Mouse (Mus musculus): ENCODE measurements around the gene Plekhh2.

The Plekhh2 gene

GRCm38 (mm10) chr17:84611500-84611899 is 99.8 kb downstream of the Plekhh2 start:
- DNase-seq = peak; percentile 26

DNA sequence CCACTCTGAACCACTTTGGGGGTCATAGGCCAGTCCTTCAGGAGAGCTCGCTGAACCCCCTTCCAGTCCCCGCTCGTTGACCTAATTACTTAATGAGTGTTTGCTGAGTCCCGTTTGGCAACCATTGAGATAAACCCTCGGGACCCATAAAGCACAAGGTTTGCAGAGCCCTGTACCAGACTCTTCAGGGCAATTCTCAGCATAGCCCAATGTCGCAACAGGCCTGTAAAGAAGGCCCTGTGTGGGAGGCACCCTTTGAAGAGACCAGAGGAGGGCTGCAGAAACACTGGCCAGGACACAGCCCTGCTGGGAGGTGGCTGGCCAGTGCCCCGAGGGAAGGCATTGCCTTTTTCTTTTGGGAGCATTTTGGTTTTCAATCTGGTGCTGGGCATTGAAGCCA is 100.3 kb downstream of the Plekhh2 start:
- no peak for DNase-seq

DNA sequence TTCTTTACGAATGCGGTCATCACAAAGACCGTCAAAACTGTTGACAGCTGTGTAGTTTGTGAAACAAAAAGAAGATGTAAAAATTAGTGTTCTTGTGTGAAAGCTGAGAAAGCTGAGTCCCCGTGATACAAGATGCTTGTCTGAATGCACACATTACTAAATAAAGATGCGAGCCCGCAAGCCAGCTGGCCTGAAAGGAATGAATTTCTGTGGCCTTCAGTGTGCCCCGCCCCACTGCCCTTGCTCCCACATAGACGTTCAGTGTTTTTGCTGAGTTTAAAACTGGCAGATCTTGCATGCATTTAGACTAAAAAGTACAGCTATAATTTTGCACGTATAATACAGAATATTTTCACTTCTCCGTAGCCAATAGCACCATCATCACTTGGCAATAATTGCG is 104.1 kb downstream of the Plekhh2 start:
- DNase-seq = no peak

DNA sequence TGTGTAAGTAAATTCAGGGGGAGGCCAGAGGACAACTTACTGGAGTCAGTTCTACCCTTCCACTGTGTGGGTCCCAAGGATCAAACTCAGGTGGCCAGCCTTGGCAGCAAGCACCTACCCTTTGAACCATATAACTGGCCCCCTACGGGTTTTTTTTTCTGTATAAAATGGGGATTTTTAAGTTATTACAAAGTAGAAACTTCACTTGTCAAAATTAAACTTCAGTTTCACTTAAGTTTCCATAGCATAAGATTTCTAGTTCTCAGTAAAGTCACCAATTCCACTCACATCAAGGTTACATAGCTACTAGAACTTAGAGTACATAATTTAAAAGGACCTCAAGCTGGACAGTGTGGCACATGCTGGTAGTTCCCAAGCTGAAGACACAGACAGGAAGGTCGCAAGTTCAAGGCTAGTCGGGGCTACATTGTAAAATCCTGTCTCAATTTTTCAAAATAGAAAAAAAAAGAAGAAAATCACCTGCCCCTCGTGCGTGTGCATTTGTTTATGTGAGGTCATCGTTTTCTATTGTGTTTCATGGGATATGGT is 104.9 kb downstream of the Plekhh2 start:
- DNase-seq = no peak

GRCm38 (mm10) chr17:84617953-84618352 is 106.3 kb downstream of the Plekhh2 start:
- no peak for DNase-seq

DNA sequence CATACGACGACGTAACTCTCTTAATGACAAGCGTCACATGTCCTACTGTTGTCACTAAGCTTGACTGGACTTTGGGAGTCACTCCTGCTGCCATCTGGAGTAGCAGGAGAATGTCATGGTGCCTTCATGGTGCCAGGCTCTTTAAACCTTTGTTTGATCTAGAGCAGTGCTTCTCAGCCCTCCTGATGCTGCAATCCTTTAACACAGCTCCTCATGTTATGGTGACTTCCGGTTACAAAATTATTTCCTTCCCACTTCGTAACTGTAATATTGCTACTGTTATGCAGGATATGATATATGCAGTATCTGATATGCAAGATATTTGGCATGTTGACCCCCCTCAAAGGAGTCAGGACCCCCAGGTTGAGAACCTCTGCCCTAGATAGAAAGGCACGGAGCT is 107.4 kb downstream of the Plekhh2 start:
- no peak for DNase-seq

GRCm38 (mm10) chr17:84620076-84620475 is 108.4 kb downstream of the Plekhh2 start:
- DNase-seq = no peak

DNA sequence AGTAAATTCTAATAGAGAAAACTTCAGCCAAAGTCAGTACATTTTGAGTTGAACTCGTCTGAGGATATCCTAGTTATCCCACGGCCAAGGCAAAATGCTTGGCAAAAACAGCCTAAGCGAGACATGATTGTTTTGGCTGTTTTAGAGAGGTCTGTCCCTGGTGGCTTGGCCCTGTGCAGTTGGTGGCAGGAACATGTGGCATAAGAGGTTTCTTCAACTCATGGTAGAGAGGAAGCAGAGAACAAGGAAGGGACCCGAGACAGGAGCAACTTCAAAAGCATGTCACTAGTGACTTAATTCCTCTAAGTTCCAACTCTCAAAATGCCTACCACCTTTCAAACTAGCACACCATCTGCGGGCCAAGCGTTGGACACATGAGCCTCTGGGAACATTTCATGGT is 108.9 kb downstream of the Plekhh2 start:
- no peak for DNase-seq

DNA sequence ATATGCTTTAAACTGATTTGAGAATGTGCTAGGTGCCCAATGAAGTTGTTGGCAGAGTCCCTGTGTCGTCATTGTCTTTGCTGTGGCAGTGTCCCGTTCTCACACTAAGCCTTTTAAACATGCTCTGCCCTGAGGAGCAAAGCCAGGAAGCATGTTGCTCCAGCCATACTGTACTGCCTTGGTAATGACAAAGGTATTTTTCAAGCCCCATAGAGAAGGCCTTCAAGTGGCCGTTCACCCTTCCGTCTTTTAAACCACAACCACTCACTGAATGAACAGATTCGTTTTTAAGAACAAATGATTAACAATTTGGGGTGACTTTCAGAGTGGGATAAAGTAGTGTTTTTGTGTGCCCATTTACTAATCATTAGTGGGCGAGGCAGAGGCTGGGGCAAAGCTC is 109.5 kb downstream of the Plekhh2 start:
- no peak for DNase-seq

GRCm38 (mm10) chr17:84622028-84622427 is 110.3 kb downstream of the Plekhh2 start:
- no peak for DNase-seq

GRCm38 (mm10) chr17:84622873-84623272 is 111.2 kb downstream of the Plekhh2 start:
- no peak for DNase-seq

- DNase-seq = peak; percentile 92
Measured at GRCm38 (mm10) chr17:84626276-84626856, 114.7 kb downstream of the Plekhh2 start, which contains the start of gene Dync2li1. Dync2li1 (plus strand) TSS chr17:84626496.

GRCm38 (mm10) chr17:84626857-84627305 is 115.2 kb downstream of the Plekhh2 start:
- peak; percentile 16 for DNase-seq

DNA sequence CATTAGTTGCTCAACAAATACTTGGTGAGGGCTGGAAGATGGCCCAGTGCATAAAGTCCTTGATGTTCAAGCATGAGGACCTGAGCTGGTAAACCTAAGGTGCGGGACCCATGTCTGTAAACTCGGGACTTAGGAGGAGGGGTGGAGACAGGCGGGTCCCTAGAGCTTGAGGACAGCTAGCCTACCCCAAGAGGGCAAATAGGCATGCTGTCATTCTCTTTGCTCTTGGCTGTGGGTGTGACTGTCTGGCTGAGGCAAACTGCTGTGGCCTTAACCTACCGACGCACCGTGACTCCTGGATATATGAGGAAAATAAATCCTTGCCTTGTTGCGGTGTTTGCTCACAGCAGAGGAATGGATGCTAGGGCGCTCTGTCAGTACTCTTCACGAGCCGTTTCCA is 116.0 kb downstream of the Plekhh2 start:
- DNase-seq = no peak

- no peak for DNase-seq
Measured at GRCm38 (mm10) chr17:84628611-84629010, 116.9 kb downstream of the Plekhh2 start.

DNA sequence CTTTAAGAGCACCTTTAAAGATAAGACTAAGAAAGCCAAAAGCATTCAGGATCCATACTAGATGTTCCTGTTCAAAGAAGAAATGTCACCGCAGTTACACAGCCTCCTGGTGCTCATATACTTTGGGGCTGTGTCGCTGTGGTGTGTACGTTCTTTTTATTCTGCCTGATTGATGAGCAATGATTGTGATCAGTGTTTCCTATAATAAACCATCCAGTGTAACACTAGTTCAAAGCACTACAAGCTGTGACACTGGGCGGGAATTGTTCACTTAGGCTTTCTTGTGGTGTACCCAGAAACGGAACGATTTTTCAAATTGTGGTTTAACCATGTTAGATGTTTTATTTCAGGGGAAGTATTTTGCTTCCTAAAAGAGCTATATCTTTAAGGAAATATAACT is 120.1 kb downstream of the Plekhh2 start:
- DNase-seq = no peak

GRCm38 (mm10) chr17:84633443-84633842 is 121.7 kb downstream of the Plekhh2 start:
- DNase-seq = no peak

- no peak for DNase-seq
Measured at GRCm38 (mm10) chr17:84636328-84636727, 124.6 kb downstream of the Plekhh2 start.

GRCm38 (mm10) chr17:84637971-84638370 is 126.3 kb downstream of the Plekhh2 start:
- DNase-seq = no peak

DNA sequence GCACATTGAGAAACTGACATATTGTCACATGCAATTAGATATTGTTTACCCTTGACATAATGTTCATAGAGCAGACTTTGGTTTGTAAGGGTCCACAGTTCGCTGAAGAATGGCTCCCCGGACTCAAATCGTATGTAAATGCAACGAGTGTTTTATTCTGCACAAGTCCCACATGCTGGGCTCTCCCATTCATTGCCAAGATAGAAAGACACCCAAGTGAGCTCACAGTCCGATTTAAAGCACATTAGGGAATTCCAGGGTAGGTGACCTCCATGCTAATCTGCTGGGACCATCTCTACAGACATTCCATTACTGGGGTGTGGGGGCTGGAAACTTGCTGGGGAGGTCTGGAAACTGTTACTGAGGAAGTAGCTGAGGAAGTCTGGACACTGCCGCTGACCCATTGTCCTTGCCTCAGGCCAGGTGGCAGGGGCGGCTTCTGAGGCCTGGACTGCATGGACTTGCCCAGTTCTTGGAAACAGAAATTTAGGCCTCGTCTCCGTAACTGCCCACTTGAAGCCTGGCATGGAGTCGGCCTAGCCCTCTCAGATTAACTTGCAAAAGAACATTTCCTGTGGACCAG is 128.2 kb downstream of the Plekhh2 start:
- no peak for DNase-seq

- peak; percentile 72 for DNase-seq
Measured at GRCm38 (mm10) chr17:84641893-84642292, 130.2 kb downstream of the Plekhh2 start.

- DNase-seq = no peak
Measured at GRCm38 (mm10) chr17:84642324-84642723, 130.6 kb downstream of the Plekhh2 start.

- no peak for DNase-seq
Measured at GRCm38 (mm10) chr17:84644292-84645050, 132.8 kb downstream of the Plekhh2 start.

DNA sequence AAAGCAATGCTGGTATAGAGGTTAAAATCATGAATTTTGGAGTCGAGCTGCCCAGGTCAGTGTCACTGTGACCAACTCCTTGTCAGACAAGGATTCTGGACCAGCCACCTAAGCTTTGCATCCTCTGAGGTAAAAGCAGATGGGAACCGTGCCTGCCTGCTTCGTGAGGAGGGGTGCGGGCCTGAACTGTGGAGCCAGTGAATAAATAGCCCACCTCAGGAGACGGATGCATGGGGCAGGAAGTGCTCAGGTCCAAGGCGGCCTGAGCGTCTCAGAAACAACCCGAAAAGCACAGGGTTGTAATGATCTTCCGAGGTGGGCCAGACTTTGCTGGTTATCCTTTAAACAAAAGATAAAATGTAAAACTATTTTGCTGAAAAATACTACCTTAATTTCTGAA is 133.4 kb downstream of the Plekhh2 start:
- DNase-seq = no peak

Data from kidney, adult 9 months (tissue).